Mouse (Mus musculus) cortical plate, adult 2 months (tissue): Measurements from ENCODE around the gene Sult2b1.

Experiments
- CTCF ChIP-seq: fragments of 200-500 bp; IDR thresholded peaks from 2 replicates; pipeline ENCODE4 v1.5.1; 2011; ENCODE audit warnings: mild to moderate bottlenecking, control low read depth, low read length; ENCODE audit not compliant: insufficient read depth; ENCODE audit errors: extremely low read depth
- POLR2A ChIP-seq: fragments of 200-500 bp; IDR thresholded peaks from 2 replicates; pipeline ENCODE4 v1.6.1; 2011; ENCODE audit warnings: mild to moderate bottlenecking, low read length, control low read depth; ENCODE audit not compliant: insufficient read depth; ENCODE audit errors: extremely low read depth

DNA sequence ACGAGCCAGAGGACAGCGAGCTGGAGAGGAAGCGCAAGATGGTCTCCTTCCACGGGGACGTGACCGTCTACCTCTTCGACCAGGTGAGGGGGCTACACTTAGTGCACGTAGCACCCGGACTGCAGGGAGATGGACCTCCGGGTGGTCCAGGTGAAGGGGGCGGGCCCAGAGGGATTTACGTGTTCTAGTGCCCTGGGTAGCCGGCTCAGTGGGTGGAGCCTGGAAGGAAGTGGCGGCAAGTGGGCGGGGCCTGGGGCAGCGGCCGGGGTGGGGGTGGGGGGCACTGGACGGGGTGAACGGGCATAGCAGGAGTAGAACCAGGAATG, 14.0 kb upstream of the Sult2b1 start:
- no peak for TF ChIP-seq CTCF
- TF ChIP-seq POLR2A, result no peak
